Mouse (Mus musculus) intestine, embryonic 16.5 days (tissue): Measurements from ENCODE around the gene Nxnl1. TPM values are rescaled to one million over a fixed set of nuclear protein-coding genes. Genes with fewer than 3 reads are reported as not detected.

Experiments used
- ATAC-seq: fragments of 200-750 bp; cut with Nextera tagmentation; 2 replicates; pipeline ENCODE4 v1.8.0; 2017; ENCODE audit warnings: moderate TSS enrichment, moderate library complexity
- H3K27ac ChIP-seq: fragments of 300-500 bp; sonication (generic); 2 replicates; pipeline ENCODE4 v1.5.1; 2014; ENCODE audit warnings: mild to moderate bottlenecking, low read length
- H3K27me3 ChIP-seq: fragments of 300-500 bp; sonication (generic); replicated peaks from 2 replicates; pipeline ENCODE4 v1.6.1; 2014; ENCODE audit warnings: low read length, control low read depth, mixed read lengths; ENCODE audit not compliant: control insufficient read depth, insufficient read depth
- H3K36me3 ChIP-seq: fragments of 300-500 bp; sonication (generic); 2 replicates; pipeline ENCODE4 v1.6.1; 2014; ENCODE audit warnings: low read length, control low read depth; ENCODE audit not compliant: control insufficient read depth, insufficient read depth
- H3K4me1 ChIP-seq: fragments of 300-500 bp; sonication (generic); 2 replicates; pipeline ENCODE4 v1.6.1; 2014; ENCODE audit warnings: low read length, control low read depth, mixed read lengths; ENCODE audit not compliant: control insufficient read depth, insufficient read depth
- H3K4me2 ChIP-seq: fragments of 300-500 bp; sonication (generic); 2 replicates; pipeline ENCODE4 v1.6.1; 2014; ENCODE audit warnings: low read depth, low read length, control low read depth
- H3K4me3 ChIP-seq: fragments of 300-500 bp; sonication (generic); 2 replicates; pipeline ENCODE4 v1.5.1; 2014; ENCODE audit warnings: mild to moderate bottlenecking, low read length
- H3K9ac ChIP-seq: fragments of 300-500 bp; sonication (generic); 2 replicates; pipeline ENCODE4 v1.6.1; 2014; ENCODE audit warnings: low read depth, low read length
- H3K9me3 ChIP-seq: fragments of 300-500 bp; sonication (generic); 2 replicates; pipeline ENCODE4 v1.6.1; 2016; ENCODE audit warnings: low read length, control low read depth; ENCODE audit not compliant: control insufficient read depth
- WGBS: fragments of 180-500 bp; shearing (Covaris S2); extraction: QIAGEN DNeasy Blood & Tissue Kit; methylation state at CpG from one replicate; pipeline ENCODE4 v1.1.7; 2014; 5-methylcytosine and 5-hydroxymethylcytosine counted together
- polyA plus RNA-seq: library from polyadenylated mRNA; unstranded; fragments of >200 nt; fragmentation: Nextera tagmentation; extraction: Ambion mirVana; gene quantifications from 2 replicates; pipeline ENCODE4 v1.2.1, GENCODE M21; 2015

The Nxnl1 gene
- polyA plus RNA-seq, result 0.06 TPM in 1 of 2 replicates, not detected in the other

DNA sequence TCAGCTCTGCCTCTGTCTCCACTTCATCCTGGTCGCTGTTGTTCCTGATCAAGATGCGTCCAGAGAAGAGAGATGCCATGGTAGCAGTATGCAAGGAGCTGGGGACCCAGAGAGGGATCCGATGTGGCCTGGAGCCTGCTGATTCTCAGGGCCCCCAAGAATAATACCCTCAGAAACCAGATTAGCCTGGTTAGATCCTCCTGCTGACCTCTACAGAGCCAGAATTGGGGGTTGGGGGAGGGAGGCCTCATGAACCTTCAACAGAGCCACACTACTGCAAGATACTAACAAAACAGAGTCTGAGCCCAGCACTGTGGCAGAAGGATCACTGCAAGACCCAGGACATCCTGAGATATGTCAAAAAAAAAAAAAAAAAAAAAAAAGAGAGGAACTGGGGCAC, at the start of gene Nxnl1:
Nxnl1 (minus strand) TSS at position 101 of the 400 bp plus-strand sequence.
- ATAC-seq, result no peak
- Histone ChIP-seq H3K9ac (no peak within 1 kb of the TSS), H3K27ac (no peak within 1 kb of the TSS), H3K27me3 (peaks cover 11% of the 10 kb centered on the region), H3K36me3 (no peaks in the 10 kb centered on the region), H3K9me3 (peaks cover 6% of the 10 kb centered on the region; the same call in 1 of the 2 replicates), H3K4me3 (no peak within 1 kb of the TSS), H3K4me2 (no peak within 1 kb of the TSS), H3K4me1 (peaks cover 25% of the 10 kb centered on the region)
- 71% methylated on average over 3 of the region's 3 CpGs for WGBS

DNA sequence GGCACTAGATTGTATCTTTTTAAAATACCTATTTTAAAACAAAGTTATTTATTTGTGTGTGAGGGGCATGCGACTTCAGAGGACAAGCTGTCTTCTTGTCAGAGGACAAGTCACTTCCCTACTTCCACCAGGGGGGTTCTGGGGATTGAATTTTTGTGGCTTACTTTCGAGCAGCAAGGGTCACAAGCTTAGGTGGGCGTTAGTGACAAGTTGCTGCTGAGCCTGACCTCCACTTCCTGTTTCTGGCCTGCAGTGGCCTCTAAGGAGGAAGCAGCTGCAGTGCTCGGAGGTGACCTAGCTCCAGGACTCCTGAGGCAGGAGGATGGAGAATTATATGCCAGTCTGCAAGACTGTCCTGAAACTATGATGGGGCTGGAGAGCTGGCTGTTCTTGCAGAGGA, 47.0 kb upstream of the Nxnl1 start:
- ATAC-seq, result no peak
- peaks cover 9% of the 10 kb centered on the region for H3K4me1 ChIP-seq
- H3K36me3 ChIP-seq, result peaks cover 15% of the 10 kb centered on the region
- H3K27ac ChIP-seq, result no peak overlapping the region
- H3K4me3 ChIP-seq, result no peak overlapping the region
- H3K4me2 ChIP-seq, result no peak overlapping the region
- 58% methylated on average over 4 of the region's 4 CpGs for WGBS
- H3K27me3 ChIP-seq, result no peaks in the 10 kb centered on the region
- H3K9me3 ChIP-seq, result no peaks in the 10 kb centered on the region
- H3K9ac ChIP-seq, result no peak overlapping the region; the same call in 1 of the 2 replicates

DNA sequence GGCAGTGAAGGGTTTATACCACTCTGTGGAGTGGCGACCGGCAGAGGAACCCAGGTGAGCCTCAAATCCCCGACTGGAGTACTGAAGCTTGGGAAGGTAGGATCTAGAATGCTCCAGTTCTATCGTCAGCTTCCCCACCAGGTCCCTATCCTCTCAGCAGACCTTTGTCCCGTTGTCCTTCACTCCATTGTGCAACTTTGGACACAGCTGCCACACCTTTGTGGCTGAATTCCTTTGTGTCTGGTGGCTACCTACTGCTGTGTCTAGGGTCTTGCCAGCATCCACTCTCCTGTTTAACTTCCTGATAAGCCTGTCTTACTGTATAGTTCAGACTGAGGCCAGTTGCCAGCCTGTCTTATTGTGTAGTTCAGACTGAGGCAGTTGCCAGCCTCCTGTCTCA, 45.7 kb upstream of the Nxnl1 start:
- peak overlapping the region; percentile 93 for H3K9ac ChIP-seq
- no peaks in the 10 kb centered on the region for H3K27me3 ChIP-seq
- H3K9me3 ChIP-seq, result no peaks in the 10 kb centered on the region
- peak overlapping the region; percentile 47; the same call in 1 of the 2 replicates for H3K27ac ChIP-seq
- H3K4me1 ChIP-seq, result peaks cover 9% of the 10 kb centered on the region
- H3K36me3 ChIP-seq, result peaks cover 6% of the 10 kb centered on the region; the same call in 1 of the 2 replicates
- peak; percentile 24 for ATAC-seq
- peak overlapping the region; percentile 93 for H3K4me3 ChIP-seq
- 24% methylated on average over 5 of the region's 5 CpGs for WGBS
- peak overlapping the region; percentile 90 for H3K4me2 ChIP-seq

DNA sequence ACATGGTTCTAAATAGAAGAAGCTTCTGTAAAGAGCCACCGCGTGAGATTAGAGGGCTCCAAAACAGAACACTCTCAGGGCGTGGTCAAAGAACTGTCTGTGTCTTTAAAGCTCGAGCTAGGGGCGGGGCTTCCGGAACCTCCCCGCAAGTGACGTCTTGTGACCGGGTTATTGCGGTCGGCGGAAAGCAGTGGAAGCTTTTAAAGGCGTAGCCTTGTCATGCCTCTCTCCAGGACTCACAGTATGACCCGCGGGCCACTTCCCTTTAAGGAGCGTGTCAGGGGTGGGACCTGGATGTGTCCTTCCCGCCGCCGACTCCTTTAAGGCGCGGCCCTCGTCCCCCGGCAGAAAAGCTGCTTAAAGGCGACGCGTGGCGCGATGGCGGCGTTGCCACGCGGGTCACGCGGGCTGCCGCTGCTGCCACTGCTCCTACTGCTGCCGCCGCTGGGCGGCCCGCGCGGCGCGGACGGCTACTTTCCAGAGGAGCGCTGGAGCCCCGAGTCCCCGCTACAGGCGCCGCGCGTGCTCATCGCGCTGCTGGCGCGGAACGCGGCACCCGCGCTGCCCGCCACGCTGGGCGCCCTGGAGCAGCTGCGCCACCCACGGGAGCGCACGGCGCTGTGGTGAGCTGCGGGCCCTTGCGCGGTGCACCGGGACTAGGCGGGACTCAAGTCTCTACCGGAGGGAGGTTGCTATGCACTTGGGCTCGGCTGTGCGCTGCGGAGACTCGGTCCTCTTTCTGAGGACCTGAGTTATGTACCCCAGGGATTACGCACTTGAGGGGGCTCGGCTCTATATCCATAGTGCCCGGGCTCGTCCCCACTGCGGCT, 44.6 kb upstream of the Nxnl1 start, which contains the start of gene Colgalt1:
Colgalt1 (plus strand) TSS at position 177 of the 830 bp plus-strand sequence.
- H3K27ac ChIP-seq, result peak within 1 kb of the TSS; percentile 91
- H3K4me1 ChIP-seq, result peaks cover 9% of the 10 kb centered on the region
- peaks cover 5% of the 10 kb centered on the region; the same call in 1 of the 2 replicates for H3K36me3 ChIP-seq
- peak within 1 kb of the TSS; percentile 93 for H3K9ac ChIP-seq
- peak within 1 kb of the TSS; percentile 93 for H3K4me3 ChIP-seq
- H3K27me3 ChIP-seq, result no peaks in the 10 kb centered on the region
- peak; percentile 99 for ATAC-seq
- WGBS, result under 1% methylated on average over 82 of the region's 82 CpGs
- H3K4me2 ChIP-seq, result peak within 1 kb of the TSS; percentile 90
- no peaks in the 10 kb centered on the region for H3K9me3 ChIP-seq

DNA sequence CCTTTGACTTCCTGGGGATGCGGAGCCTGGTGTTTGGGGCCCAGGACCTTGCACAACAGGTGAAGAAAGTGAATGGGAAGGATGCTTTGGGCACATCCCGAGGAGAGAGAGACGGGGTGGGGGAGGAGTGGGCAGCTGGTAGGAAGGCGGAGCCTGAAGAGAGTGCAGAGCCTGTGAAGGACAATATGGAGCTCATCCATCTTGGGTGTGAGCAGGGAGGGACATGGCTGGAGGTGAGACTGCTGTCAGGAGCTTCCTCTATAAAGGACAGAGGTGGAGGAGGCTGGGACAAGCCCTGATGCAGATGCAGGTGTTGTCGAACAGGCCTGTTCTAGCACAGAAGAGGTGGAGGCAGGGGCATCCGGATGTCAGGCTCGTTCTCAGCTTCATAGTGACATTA, 37.6 kb upstream of the Nxnl1 start:
- WGBS, result 61% methylated on average over 7 of the region's 7 CpGs
- Histone ChIP-seq H3K36me3 (no peaks in the 10 kb centered on the region), H3K4me3 (no peak overlapping the region), H3K27me3 (peaks cover 7% of the 10 kb centered on the region), H3K27ac (no peak overlapping the region), H3K4me2 (no peak overlapping the region), H3K4me1 (peaks cover 15% of the 10 kb centered on the region), H3K9ac (no peak overlapping the region), H3K9me3 (no peaks in the 10 kb centered on the region)
- no peak for ATAC-seq

DNA sequence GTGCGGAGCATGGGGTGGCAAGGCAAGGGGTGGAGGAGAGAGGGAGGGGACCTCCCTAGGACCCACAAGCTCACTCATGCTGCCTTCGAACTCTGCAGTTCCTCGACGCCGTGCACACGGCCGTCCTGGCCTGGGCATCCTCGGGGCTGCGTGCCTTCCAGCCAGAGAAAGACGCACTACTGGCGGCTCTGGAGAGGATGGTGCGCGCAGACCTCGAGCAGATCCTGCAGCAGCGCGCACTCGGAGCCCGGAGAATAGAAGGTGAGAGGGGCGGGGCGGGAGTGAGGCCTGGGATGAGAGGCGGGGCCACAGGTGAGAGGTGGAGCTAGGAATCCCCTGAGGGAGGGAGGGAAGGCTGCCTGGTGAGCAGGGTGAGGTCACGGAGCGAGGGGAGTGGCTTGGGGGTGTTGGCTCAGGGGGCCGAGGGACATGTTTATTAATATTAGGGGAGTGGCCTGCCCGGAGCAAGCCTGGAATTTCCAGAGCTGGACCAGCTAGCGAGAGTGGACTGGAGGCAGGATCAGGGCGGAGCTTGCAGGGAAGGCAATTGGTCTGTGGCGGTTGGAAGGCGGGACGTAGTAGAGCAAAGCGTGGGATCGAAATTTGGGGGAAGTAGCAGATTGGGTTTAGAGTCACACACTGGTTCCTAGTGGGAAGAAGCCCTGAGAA, 36.4 kb upstream of the Nxnl1 start:
- H3K27me3 ChIP-seq, result peaks cover 7% of the 10 kb centered on the region
- WGBS, result under 1% methylated on average over 32 of the region's 32 CpGs
- no peaks in the 10 kb centered on the region for H3K9me3 ChIP-seq
- peak overlapping the region; percentile 48 for H3K4me2 ChIP-seq
- H3K4me3 ChIP-seq, result peak overlapping the region; percentile 41
- ATAC-seq, result peak; percentile 90
- no peak overlapping the region for H3K27ac ChIP-seq
- peaks cover 15% of the 10 kb centered on the region for H3K4me1 ChIP-seq
- H3K9ac ChIP-seq, result peak overlapping the region; percentile 55
- no peaks in the 10 kb centered on the region for H3K36me3 ChIP-seq

DNA sequence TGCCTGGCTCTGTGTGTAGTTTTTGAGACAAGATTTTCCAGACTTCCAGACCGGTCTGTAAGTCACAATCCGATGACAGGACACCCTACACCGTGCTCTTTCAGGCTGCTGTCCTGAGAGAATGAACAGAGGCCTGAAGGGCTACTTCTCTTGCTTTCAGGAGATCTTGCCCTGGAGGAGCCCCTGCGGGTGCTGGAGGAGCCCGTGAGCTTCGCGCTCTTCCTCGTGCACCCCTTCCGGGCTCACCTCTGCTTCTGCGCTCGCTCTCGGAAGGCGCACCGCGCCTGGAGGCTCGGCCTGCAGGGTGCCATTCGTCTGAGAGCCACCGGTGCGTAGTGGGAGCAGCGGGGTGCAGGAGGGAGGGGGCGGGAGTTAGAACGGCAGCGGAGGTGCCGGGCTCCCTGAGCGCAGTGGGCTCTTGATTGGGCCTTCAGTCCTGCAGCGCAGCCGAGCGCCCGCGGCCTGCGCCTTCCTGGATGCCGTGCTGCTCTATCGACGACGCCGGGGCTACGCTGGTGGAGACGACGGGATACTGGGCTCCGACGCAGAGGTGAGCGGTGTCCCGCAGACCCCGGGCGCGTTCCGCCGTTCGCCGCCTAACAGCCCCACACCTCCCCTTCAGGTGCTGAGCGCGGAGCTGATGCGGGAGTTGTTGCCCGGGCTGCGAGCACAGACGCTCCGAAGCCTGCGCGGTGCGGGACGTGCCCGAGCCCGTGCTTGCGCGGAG, 35.7 kb upstream of the Nxnl1 start:
- no peaks in the 10 kb centered on the region for H3K36me3 ChIP-seq
- H3K9ac ChIP-seq, result peak overlapping the region; percentile 55
- H3K27me3 ChIP-seq, result peaks cover 7% of the 10 kb centered on the region
- H3K9me3 ChIP-seq, result no peaks in the 10 kb centered on the region
- peak overlapping the region; percentile 48 for H3K4me2 ChIP-seq
- peaks cover 15% of the 10 kb centered on the region for H3K4me1 ChIP-seq
- H3K4me3 ChIP-seq, result peak overlapping the region; percentile 41
- 4% methylated on average over 64 of the region's 65 CpGs for WGBS
- ATAC-seq, result peak; percentile 9; the same call in 1 of the 2 replicates
- H3K27ac ChIP-seq, result no peak overlapping the region

DNA sequence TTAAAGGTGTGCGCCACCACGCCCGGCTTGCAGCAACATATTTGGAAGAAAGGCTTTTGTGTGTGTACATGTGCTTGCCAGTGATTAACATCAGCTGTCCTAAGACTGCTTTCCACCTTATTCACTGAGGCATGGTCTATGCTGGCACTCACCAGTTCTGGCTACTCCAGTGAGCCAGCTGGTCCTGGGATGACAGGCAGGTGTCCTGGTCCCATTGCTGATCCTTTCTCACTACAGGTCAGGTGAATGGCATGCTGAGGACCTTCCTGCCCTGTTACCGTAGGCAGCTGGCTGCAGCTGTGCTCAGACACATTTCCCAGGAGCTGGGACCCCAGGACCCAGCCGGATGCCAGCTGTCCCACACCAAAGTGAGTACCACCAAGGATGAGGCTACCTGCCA, 32.4 kb upstream of the Nxnl1 start:
- H3K4me1 ChIP-seq, result peaks cover 21% of the 10 kb centered on the region
- H3K27me3 ChIP-seq, result peaks cover 7% of the 10 kb centered on the region
- no peak overlapping the region for H3K4me3 ChIP-seq
- H3K4me2 ChIP-seq, result no peak overlapping the region
- no peaks in the 10 kb centered on the region for H3K36me3 ChIP-seq
- H3K27ac ChIP-seq, result no peak overlapping the region
- no peak for ATAC-seq
- H3K9me3 ChIP-seq, result no peaks in the 10 kb centered on the region
- H3K9ac ChIP-seq, result no peak overlapping the region
- 90% methylated on average over 5 of the region's 5 CpGs for WGBS

DNA sequence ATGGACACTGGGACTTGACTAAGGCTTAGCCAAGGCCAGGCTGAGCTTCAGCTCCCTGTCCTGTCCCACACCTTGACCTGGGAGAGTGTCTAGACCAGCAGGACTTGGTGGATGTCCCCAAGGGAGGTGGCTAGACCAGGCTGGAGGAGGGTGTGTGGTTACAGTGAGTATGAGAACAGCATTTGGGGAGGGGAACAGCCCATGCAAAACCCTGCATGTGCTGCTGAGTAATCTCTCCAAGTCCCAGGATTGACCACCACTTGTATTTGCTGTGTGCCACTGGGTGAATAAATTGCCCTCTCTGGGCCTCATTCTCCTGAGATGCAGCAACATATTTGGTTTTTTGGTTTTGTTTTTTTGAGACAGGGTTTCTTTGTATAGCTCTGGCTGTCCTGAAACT, 32.0 kb upstream of the Nxnl1 start:
- H3K27me3 ChIP-seq, result peaks cover 7% of the 10 kb centered on the region
- H3K27ac ChIP-seq, result no peak overlapping the region
- no peaks in the 10 kb centered on the region for H3K36me3 ChIP-seq
- H3K4me1 ChIP-seq, result peaks cover 24% of the 10 kb centered on the region
- no peak overlapping the region for H3K9ac ChIP-seq
- H3K9me3 ChIP-seq, result no peaks in the 10 kb centered on the region
- H3K4me3 ChIP-seq, result no peak overlapping the region
- ATAC-seq, result no peak
- no peak overlapping the region for H3K4me2 ChIP-seq
